Mouse (Mus musculus): ENCODE measurements around the gene Iqschfp. TPM values are rescaled to one million over a fixed set of nuclear protein-coding genes. Genes with fewer than 3 reads are reported as not detected.

The Iqschfp gene
- polyA plus RNA-seq, 1 experiment from 2014 or later, result 0.12 TPM

DNA sequence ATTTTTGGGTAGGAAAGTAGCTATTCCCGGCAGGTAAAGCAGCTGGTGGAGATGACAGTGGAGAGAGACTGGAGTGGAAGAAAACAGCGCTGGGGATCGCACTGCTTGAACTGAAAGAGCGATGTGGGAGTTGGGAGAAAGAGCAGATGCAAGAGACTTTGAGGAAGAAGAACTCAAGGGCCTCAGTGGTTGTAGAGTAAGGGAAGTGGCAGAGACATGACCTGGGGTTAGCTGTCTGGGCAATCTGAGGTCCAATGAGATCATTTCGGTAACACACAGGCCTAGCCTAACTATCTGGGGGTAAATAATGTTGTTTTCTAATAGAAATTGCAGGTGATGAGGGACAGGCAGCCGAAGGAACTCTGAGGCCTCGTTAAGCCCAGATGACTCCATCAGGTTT, 774.3 kb downstream of the Iqschfp start:
- H3K4me3 ChIP-seq, result no peak overlapping the region
- H3K27me3 ChIP-seq (ENCODE audit: low read depth, poor library complexity, severe bottlenecking), result no peaks in the 10 kb centered on the region
- H3K4me1 ChIP-seq, result no peaks in the 10 kb centered on the region
- H3K36me3 ChIP-seq, result no peaks in the 10 kb centered on the region
- H3K9me3 ChIP-seq (replicated peaks), result no peaks in the 10 kb centered on the region
- no peak overlapping the region for H3K27ac ChIP-seq (replicated peaks)
- 92% methylated on average over 7 of the region's 7 CpGs for WGBS
- DNase-seq (ENCODE audit: low spot score), result no peak

DNA sequence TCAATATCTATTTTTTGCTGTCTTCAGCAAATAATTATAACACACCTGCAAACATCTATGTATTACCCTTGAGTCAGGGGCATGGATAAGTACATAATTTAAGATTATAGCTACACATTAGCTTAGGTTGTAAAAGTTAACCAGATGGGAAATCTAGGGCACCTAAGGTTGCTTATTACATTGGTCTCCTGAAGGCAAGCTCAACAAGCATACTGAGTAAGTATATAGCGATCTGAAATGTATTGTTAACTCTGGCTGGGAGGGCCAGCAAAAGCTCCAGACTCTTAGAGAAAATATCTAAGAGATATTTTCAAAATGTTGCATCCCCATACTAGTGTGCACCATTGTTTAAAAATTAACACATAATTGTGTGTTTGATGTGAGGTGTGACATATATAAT, 775.8 kb downstream of the Iqschfp start:
- Histone ChIP-seq H3K27ac (replicated peaks) (no peak overlapping the region), H3K27me3 (ENCODE audit: low read depth, poor library complexity, severe bottlenecking) (no peaks in the 10 kb centered on the region), H3K4me3 (no peak overlapping the region), H3K36me3 (no peaks in the 10 kb centered on the region), H3K4me1 (no peaks in the 10 kb centered on the region), H3K9me3 (replicated peaks) (no peaks in the 10 kb centered on the region)
- 95% methylated on average over 1 of the region's 1 CpGs for WGBS
- no peak for DNase-seq (ENCODE audit: low spot score)

DNA sequence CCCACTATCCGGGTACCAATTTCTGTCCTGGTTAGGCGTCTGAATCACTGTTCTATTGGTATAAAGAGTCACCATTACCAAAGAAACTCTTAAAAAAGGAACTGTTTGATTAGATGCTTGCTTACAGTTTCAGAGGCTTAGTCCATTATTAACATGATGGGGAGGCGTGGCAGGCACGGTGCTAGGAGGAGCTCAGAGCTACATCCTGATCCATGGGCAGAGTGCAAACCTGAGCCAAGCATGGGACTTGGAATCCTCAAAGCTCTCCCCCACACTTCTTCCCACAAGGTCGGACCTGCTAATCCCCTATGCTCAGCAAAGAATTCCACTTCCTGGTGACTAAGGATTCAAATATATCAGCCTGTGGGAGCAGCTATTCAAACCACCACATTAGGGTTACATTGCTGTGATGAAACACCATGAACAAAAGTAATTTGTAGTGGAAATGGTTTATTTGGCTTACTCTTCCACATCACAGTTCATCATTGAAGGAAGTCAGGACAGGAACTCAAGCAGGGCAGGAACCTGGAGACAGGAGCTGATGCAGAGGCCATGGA, 777.5 kb downstream of the Iqschfp start:
- no peaks in the 10 kb centered on the region for H3K36me3 ChIP-seq
- no peak overlapping the region for H3K4me3 ChIP-seq
- no peak overlapping the region for H3K27ac ChIP-seq (replicated peaks)
- H3K9me3 ChIP-seq (replicated peaks), result no peaks in the 10 kb centered on the region
- no peaks in the 10 kb centered on the region for H3K4me1 ChIP-seq
- H3K27me3 ChIP-seq (ENCODE audit: low read depth, poor library complexity, severe bottlenecking), result no peaks in the 10 kb centered on the region
- 81% methylated on average over 5 of the region's 5 CpGs for WGBS
- DNase-seq (ENCODE audit: low spot score), result no peak

DNA sequence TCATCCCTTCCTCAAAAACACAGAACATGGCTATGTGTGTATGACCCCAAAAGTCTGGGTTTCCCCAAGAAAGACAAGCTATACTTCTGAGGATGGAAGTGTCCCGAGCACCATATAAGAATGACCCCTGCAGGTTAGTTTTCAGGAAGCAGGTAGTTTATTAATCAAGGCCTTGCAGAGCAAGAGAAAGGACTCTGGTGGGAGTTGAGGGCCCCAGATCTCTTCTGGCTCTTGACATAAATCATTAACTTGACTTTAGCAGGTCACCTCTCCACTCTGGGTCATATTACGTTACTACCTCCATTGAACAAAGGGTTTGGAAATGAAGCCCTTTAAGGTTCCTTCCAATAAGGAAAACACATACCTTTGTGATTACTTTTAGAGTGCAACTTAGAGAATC, 782.7 kb downstream of the Iqschfp start:
- H3K36me3 ChIP-seq, result no peaks in the 10 kb centered on the region
- H3K9me3 ChIP-seq (replicated peaks), result no peaks in the 10 kb centered on the region
- peaks cover 8% of the 10 kb centered on the region; the same call in 1 of the 2 replicates for H3K4me1 ChIP-seq
- no peak overlapping the region for H3K27ac ChIP-seq (replicated peaks)
- DNase-seq (ENCODE audit: low spot score), result no peak
- no peaks in the 10 kb centered on the region for H3K27me3 ChIP-seq (ENCODE audit: low read depth, poor library complexity, severe bottlenecking)
- no peak overlapping the region for H3K4me3 ChIP-seq
- WGBS, result 81% methylated on average over 2 of the region's 2 CpGs

DNA sequence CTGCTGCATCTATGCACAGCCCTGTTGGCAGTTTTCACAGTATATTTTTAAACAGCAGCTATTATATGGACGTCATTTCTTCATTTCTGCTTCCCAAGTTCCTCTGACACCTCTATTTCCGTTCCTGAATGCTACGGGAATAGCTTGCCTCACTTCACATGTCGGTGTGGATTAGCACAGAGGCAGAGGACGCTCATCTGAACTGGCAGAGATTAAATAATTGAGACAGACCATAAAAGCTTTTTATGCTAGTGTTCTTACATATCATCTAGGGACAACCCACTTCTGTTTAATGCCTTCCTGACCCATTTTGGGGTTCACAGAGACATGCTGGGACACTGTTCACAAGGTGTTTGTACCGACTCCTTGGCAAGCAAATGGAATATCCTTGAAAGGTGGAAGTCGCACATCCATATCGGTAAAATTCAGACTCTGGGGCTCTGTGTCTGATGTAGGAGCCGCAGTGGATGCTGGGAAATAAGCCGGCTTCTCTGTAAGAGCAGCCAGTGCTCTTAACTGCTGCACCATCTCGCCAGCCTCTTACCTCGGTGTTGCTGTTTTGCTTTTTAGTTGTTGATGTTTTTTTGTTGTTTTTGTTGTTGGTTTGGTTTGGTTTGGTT, 783.3 kb downstream of the Iqschfp start:
- Histone ChIP-seq H3K4me1 (peaks cover 8% of the 10 kb centered on the region; the same call in 1 of the 2 replicates), H3K27me3 (ENCODE audit: low read depth, poor library complexity, severe bottlenecking) (no peaks in the 10 kb centered on the region), H3K9me3 (replicated peaks) (no peaks in the 10 kb centered on the region), H3K27ac (replicated peaks) (no peak overlapping the region), H3K36me3 (no peaks in the 10 kb centered on the region), H3K4me3 (no peak overlapping the region)
- WGBS, result 90% methylated on average over 12 of the region's 12 CpGs
- DNase-seq (ENCODE audit: low spot score), result no peak

Other genes with a start within 250 kb of the Iqschfp start
- 0.20 and 0.52 TPM in 2 replicates for gene Iqcj, start within 50 bp of the Iqschfp start, polyA plus RNA-seq (2016; fragmentation: Nextera tagmentation; extraction: Ambion mirVana)
- 39.7 and 65.1 TPM in 2 replicates for gene Schip1, start 172.6 kb downstream of the Iqschfp start, polyA plus RNA-seq (2016; fragmentation: Nextera tagmentation; extraction: Ambion mirVana)